Mouse (Mus musculus) thymus, adult 2 months (tissue): ENCODE results near the gene Olfr914. TPM values are rescaled to one million over a fixed set of nuclear protein-coding genes. Genes with fewer than 3 reads are reported as not detected.

Source experiments
- DNase-seq: peaks from one replicate; pipeline ENCODE4 v3.0.0; 2021
- H3K27ac ChIP-seq: fragments of 200-500 bp; 2 replicates; pipeline ENCODE4 v1.5.1; 2012; ENCODE audit warnings: low read length, control low read depth; ENCODE audit not compliant: control insufficient read depth, insufficient read depth
- H3K27me3 ChIP-seq: fragments of 200-500 bp; 2 replicates; pipeline ENCODE4 v1.6.1; 2012; ENCODE audit warnings: mild to moderate bottlenecking, low read length, moderate library complexity, mixed read lengths; ENCODE audit not compliant: control insufficient read depth, insufficient read depth
- H3K36me3 ChIP-seq: fragments of 200-500 bp; 2 replicates; pipeline ENCODE4 v1.6.1; 2012; ENCODE audit warnings: mild to moderate bottlenecking, low read length, moderate library complexity; ENCODE audit not compliant: control insufficient read depth, insufficient read depth
- H3K4me1 ChIP-seq: fragments of 200-500 bp; replicated peaks from 2 replicates; pipeline ENCODE4 v1.6.1; 2012; ENCODE audit warnings: low read length; ENCODE audit not compliant: control insufficient read depth, insufficient read depth
- H3K4me3 ChIP-seq: fragments of 200-500 bp; 2 replicates; pipeline ENCODE4 v1.5.1; 2012; ENCODE audit warnings: mild to moderate bottlenecking, low read length, control low read depth, moderate library complexity; ENCODE audit not compliant: control insufficient read depth, insufficient read depth
- CTCF ChIP-seq: fragments of 200-500 bp; IDR thresholded peaks from 2 replicates; pipeline ENCODE4 v1.5.1; 2012; ENCODE audit warnings: mild to moderate bottlenecking, control low read depth, low read length, moderate library complexity, borderline replicate concordance; ENCODE audit not compliant: control insufficient read depth, poor library complexity, insufficient read depth; ENCODE audit errors: extremely low read depth
- POLR2A ChIP-seq: fragments of 200-500 bp; IDR thresholded peaks from 2 replicates; pipeline ENCODE4 v1.6.1; 2012; ENCODE audit warnings: mild to moderate bottlenecking, low read length, control low read depth, moderate library complexity; ENCODE audit not compliant: control insufficient read depth, poor library complexity, insufficient read depth; ENCODE audit errors: extremely low read depth
- WGBS: fragments of 180-500 bp; shearing (Covaris S2); methylation state at CpG from one replicate; pipeline ENCODE4 v1.1.7; 2018; 5-methylcytosine and 5-hydroxymethylcytosine counted together
- polyA plus RNA-seq: library from polyadenylated mRNA; depleted of rRNA; stranded (reverse); fragments of >200 nt; gene quantifications from 2 replicates; pipeline ENCODE4 v1.2.3, GENCODE M21; 2012; rRNA removed

Gene Olfr914
- not detected in 2 replicates for polyA plus RNA-seq

GRCm38 (mm10) chr9:38604802-38605201 is at the start of gene Olfr914:
Gene Olfr914, plus strand, starts transcription at chr9:38605102.
- WGBS, result 66% methylated on average over 2 of the region's 2 CpGs
- H3K36me3 ChIP-seq, result no peaks in the 10 kb centered on the region
- no peaks in the 10 kb centered on the region for H3K27me3 ChIP-seq
- no peak for TF ChIP-seq POLR2A
- no peak for TF ChIP-seq CTCF
- H3K4me1 ChIP-seq, result no peaks in the 10 kb centered on the region
- no peak for DNase-seq
- no peak within 1 kb of the TSS for H3K27ac ChIP-seq
- H3K4me3 ChIP-seq, result no peak within 1 kb of the TSS

DNA sequence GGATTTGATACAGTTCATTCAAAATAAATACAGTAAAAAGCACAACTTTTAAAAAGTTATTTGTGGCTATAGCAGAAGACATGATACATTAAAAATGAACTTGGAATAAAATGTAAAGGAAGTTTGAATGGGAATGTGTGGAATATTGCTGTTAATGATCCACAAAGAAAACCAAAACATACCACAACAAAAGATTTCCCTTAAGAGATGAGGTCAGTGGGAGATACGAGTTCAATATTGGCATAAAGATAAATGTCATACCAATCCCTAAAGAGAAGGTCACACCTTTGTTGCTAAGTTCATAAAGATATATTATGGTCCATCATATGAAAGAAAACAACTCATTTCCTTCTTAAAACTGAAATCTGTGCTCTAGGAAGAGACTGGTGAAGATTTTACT is 25.0 kb upstream of the Olfr914 start, which contains the start of gene Olfr912:
Gene Olfr912 (plus strand): TSS at position 301 of the 400 bp plus-strand sequence.
- WGBS, result 85% methylated on average over 1 of the region's 1 CpGs
- H3K36me3 ChIP-seq, result no peaks in the 10 kb centered on the region
- DNase-seq, result no peak
- H3K27ac ChIP-seq, result no peak within 1 kb of the TSS
- H3K27me3 ChIP-seq, result no peaks in the 10 kb centered on the region
- H3K4me3 ChIP-seq, result no peak within 1 kb of the TSS
- H3K4me1 ChIP-seq, result no peaks in the 10 kb centered on the region
- TF ChIP-seq POLR2A (no peak), CTCF (no peak)

DNA sequence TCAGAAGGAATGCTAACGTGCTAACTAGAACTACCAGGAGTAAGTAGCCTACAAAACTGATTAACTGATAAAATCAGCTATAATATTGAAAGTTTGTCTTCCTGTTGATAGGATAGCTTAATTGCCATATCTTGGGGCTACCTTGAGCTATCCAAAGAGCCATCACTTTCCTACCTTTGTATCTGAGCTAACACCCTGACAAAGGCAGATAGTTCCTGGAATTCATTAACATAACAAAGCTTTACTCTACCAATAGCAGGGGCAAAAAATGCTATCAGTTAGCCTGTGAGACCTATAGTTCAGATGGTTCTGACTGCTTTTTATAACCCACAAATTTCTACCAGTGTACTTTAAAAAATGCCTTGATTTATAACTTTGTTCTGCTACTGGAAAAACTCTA is 13.8 kb upstream of the Olfr914 start:
- Histone ChIP-seq H3K36me3 (no peaks in the 10 kb centered on the region), H3K27ac (no peak overlapping the region), H3K27me3 (no peaks in the 10 kb centered on the region), H3K4me3 (no peak overlapping the region), H3K4me1 (no peaks in the 10 kb centered on the region)
- DNase-seq, result no peak
- no peak for TF ChIP-seq POLR2A
- no peak for TF ChIP-seq CTCF
- 48% methylated on average over 1 of the region's 1 CpGs for WGBS

DNA sequence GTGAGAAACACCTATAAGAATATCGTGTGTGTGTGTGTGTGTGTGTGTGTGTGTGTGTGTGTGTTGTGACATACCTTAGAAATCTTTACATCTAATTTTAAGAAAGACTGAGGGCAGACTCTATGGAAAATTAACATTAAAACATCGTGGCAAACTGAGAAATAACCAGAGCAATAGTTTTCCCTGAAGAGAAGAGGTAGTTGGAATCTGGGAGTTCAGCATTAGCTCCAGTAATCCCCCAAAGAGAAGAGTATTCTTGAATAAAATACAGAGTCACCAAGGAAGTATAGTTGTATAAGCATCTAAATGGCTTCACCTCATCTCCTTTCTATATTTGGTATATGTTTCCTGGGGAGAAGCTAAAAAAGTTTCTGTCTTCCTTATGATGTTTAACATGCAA is 12.4 kb upstream of the Olfr914 start, which contains the start of gene Olfr913:
Gene Olfr913 (plus strand): TSS at position 301 of the 400 bp plus-strand sequence.
- Histone ChIP-seq H3K36me3 (no peaks in the 10 kb centered on the region), H3K27ac (no peak within 1 kb of the TSS), H3K4me1 (no peaks in the 10 kb centered on the region), H3K4me3 (no peak within 1 kb of the TSS), H3K27me3 (no peaks in the 10 kb centered on the region)
- TF ChIP-seq CTCF, result no peak
- WGBS, result 49% methylated on average over 2 of the region's 2 CpGs
- DNase-seq, result no peak

- no peaks in the 10 kb centered on the region for H3K4me1 ChIP-seq
- TF ChIP-seq CTCF (no peak), POLR2A (no peak)
- WGBS, result 91% methylated on average over 4 of the region's 4 CpGs
- no peak overlapping the region for H3K27ac ChIP-seq
- H3K4me3 ChIP-seq, result no peak overlapping the region
- H3K36me3 ChIP-seq, result no peaks in the 10 kb centered on the region
- no peak for DNase-seq
- no peaks in the 10 kb centered on the region for H3K27me3 ChIP-seq
These were observed 27.5 kb downstream of the Olfr914 start for GRCm38 (mm10) chr9:38632406-38632805.

- no peaks in the 10 kb centered on the region for H3K27me3 ChIP-seq
These were observed 54.9 kb downstream of the Olfr914 start, which contains the start of gene Olfr916 for GRCm38 (mm10) chr9:38659775-38660174. Gene Olfr916, minus strand, starts transcription at chr9:38659875.

More at GRCm38 (mm10) chr9:38659775-38660174, 54.9 kb downstream of the Olfr914 start, which contains the start of gene Olfr916:
- Histone ChIP-seq H3K4me3 (no peak within 1 kb of the TSS), H3K27ac (no peak within 1 kb of the TSS), H3K36me3 (no peaks in the 10 kb centered on the region), H3K4me1 (no peaks in the 10 kb centered on the region)
- 60% methylated on average over 1 of the region's 1 CpGs for WGBS
- no peak for DNase-seq
- TF ChIP-seq CTCF (no peak), POLR2A (no peak)

Other genes with a start within 250 kb of the Olfr914 start
- not detected in 2 replicates for gene Olfr250, start 238.2 kb upstream of the Olfr914 start, polyA plus RNA-seq
- not detected in 2 replicates for gene Olfr251, start 228.0 kb upstream of the Olfr914 start, polyA plus RNA-seq
- not detected in 2 replicates for gene Olfr147, start 203.4 kb upstream of the Olfr914 start, polyA plus RNA-seq
- not detected in 2 replicates for gene Olfr901, start 175.6 kb upstream of the Olfr914 start, polyA plus RNA-seq
- not detected in 2 replicates for gene Olfr902, start 157.4 kb upstream of the Olfr914 start, polyA plus RNA-seq
- not detected in 2 replicates for gene Olfr904, start 142.0 kb upstream of the Olfr914 start, polyA plus RNA-seq
- not detected in 2 replicates for gene Olfr905, start 134.0 kb upstream of the Olfr914 start, polyA plus RNA-seq
- not detected in 2 replicates for gene Olfr906, start 118.0 kb upstream of the Olfr914 start, polyA plus RNA-seq
- gene Olfr907, start 109.3 kb upstream of the Olfr914 start, polyA plus RNA-seq, result not detected in 2 replicates
- gene Olfr911-ps1, start 83.5 kb upstream of the Olfr914 start, polyA plus RNA-seq, result not detected in 2 replicates
- not detected in 2 replicates for gene Olfr910, start 67.3 kb upstream of the Olfr914 start, polyA plus RNA-seq
- gene Olfr912, start 24.9 kb upstream of the Olfr914 start, polyA plus RNA-seq, result not detected in 2 replicates
- not detected in 2 replicates for gene Olfr913, start 12.3 kb upstream of the Olfr914 start, polyA plus RNA-seq
- gene Olfr916, start 54.8 kb downstream of the Olfr914 start, polyA plus RNA-seq, result not detected in 2 replicates
- gene Olfr917, start 60.7 kb downstream of the Olfr914 start, polyA plus RNA-seq, result not detected in 2 replicates
- not detected in 2 replicates for gene Olfr918, start 69.5 kb downstream of the Olfr914 start, polyA plus RNA-seq
- gene Olfr919, start 98.6 kb downstream of the Olfr914 start, polyA plus RNA-seq, result not detected in 2 replicates
- 12.9 and 18.8 TPM in 2 replicates for gene Vwa5a, start 113.2 kb downstream of the Olfr914 start, polyA plus RNA-seq
- gene Olfr920, start 147.2 kb downstream of the Olfr914 start, polyA plus RNA-seq, result 0.19 and 0.51 TPM in 2 replicates
- 0.08 TPM in 1 of 2 replicates, not detected in the other for gene Olfr921, start 168.0 kb downstream of the Olfr914 start, polyA plus RNA-seq
- gene Olfr922, start 209.5 kb downstream of the Olfr914 start, polyA plus RNA-seq, result not detected in 2 replicates
- not detected in 2 replicates for gene Olfr923, start 221.4 kb downstream of the Olfr914 start, polyA plus RNA-seq
- gene Olfr924, start 239.3 kb downstream of the Olfr914 start, polyA plus RNA-seq, result not detected in 2 replicates
- not detected in 2 replicates for gene Olfr26, start 250.0 kb downstream of the Olfr914 start, polyA plus RNA-seq